Mouse (Mus musculus) kidney, postnatal 36 days (tissue): ENCODE data around the gene Fxyd3.

ENCODE experiments used
- DNase-seq, 2 experiments: peaks; one replicate each; pipeline ENCODE4 v3.0.0; 2021 to 2022; ENCODE audit warnings: mixed read lengths in 2 of 2

The Fxyd3 gene

DNA sequence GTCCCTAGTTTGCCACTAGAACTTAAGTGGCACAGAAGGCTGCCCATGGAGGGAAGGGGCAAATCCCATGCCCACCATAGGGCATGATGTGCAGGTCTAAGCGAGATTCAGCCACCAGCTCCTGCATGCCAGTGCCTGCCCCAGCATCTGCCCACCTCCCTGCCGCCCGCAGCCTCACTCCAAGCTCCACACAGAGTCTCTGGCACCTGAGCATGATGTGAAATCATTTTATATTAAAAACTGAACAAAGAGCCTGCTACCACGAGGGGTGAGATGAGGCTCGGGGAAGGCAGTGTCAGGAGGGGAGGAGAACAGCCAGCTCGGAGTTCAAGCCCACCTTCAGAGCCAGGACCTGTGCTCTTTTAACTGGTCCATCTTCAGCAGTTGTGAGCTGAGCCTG, 6.2 kb downstream of the Fxyd3 start:
- no peak for DNase-seq

DNA sequence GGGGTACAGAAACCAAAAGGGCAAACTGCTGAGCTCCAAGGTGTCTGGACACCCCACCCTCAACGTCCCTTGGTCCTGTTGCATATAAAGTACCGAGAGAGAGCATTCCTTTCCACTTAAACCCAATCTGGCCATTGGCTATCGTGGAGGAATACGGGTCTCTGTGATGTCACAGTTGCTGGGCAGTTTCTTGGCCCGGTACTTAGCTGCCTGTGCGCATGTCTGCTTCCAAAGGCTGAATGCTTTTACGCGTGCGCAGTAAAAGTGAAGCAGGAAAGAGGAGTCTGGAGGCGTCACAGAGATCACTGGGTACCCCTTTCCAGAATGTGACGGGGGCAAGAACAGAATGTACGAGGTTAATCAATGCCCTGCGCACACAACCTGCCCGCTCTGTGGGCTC, 7.0 kb downstream of the Fxyd3 start:
- DNase-seq = peak in 1 of 2 experiments; percentile 30

DNA sequence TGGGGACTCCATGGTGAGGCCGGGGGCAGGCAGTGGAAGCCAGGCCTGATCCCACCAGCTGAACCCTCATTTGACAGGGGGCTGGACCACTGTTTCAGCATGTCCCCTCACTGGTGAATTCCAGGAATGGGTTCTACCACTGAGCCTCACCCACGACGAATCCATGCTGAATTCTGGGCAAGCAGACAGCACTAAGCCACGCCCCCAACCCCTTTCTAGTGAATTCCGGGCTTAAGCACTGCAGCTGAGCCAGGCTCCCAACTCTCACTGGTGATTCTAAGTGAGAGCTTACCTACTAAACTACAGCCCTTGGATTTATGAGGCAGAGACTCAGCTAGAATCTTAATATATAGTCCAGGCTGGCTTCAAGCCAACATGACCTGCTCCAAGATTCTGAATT, 8.7 kb downstream of the Fxyd3 start:
- DNase-seq = peak in 1 of 2 experiments; percentile 41

DNA sequence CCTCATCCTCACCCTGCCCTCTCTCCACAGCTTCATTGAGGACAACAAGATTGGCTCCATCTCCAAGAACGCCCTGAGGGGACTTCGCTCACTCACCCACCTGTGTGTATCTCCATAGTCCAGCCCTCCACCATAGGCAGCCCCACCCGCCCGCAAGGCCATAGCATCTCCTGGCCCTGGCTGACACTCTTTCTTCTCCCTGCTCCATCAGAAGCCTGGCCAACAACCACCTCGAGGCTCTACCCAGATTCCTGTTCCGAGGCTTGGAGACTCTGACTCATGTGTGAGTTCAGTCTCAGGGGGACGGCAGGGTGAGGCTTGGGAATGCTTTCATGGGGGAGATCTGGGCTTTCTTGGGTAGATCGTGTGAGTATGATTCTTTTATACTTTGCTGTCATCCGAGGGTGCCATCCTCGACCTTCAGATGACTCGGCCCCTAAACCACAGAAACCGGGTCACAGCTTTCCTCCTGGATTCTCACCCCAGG, 13.4 kb downstream of the Fxyd3 start:
- no peak for DNase-seq

DNA sequence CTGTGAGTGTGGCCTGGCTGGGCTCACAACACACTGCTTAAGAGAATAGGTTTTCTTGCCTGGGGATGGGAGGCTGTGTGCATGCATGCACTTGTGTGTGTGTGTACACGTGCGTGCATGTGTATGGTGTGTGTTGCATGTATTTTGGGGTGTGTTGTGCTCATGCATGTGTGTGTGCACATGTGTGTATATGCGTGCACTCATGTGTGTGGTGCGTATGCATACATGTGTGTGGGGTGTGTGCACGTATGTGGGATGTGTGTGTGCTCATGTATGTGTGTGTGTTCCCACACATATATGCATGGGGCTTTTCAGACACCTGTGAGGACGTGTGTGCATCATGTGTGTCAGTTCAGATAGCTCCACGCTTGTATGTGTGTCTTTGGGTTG, 15.9 kb downstream of the Fxyd3 start:
- DNase-seq = no peak

DNA sequence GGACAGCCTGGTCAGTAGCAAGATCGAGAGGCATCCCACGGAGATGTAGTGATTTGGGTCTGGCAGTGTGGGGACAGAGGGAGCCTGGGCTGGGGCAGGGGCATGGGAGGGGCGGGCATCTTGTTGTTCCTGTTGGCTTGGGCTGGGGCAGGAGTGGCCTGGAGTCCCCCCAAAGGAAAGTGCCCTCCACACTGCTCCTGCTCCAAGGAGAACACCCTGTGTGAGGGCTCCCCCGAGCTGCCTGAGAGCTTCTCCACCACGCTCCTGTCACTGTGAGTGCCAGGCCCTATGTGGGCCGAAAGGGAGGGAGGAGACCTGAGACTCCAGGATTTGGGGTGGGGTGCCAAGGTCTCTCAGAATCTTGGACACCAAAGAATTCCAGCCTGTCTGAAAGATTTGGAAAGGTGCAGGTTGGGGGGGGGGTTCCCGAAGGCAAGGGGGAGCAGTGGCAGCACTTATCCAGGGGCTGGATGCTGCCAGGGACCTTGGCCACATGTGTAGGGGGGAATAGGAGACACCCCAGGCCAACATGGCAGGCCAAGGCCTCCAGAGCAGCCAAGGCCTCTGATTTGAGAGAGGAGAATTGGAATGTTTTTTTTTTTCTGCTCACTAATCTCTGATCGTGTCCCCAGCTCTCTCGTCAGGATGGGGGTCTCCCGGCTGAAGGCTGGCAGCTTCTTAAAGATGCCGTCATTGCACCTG, 16.4 kb downstream of the Fxyd3 start:
- no peak for DNase-seq

DNA sequence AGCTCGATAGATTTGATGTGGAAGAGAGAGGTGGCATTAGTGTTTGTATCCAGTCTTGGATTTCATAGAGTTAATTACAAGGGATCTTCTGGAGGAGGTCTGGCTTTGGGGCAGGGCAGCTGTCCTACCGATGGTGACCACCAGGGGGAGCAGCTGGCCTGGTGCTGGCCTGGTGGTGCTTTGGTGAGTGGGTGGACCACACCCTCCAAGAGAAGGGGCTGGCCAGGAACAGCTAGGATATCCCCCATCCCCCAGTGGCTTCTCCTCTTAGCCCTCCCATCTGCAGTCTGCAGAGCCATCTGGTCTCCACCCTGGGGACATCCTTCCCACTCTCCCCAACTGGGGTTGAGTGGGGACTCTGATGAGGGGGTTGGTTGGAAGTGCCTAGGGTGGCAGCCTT, 17.4 kb downstream of the Fxyd3 start, which contains the start of gene Lgi4:
TSS of gene Lgi4 (plus strand) at position 235 of the 400 bp plus-strand sequence.
- peak; percentile 72 to 90 for DNase-seq

DNA sequence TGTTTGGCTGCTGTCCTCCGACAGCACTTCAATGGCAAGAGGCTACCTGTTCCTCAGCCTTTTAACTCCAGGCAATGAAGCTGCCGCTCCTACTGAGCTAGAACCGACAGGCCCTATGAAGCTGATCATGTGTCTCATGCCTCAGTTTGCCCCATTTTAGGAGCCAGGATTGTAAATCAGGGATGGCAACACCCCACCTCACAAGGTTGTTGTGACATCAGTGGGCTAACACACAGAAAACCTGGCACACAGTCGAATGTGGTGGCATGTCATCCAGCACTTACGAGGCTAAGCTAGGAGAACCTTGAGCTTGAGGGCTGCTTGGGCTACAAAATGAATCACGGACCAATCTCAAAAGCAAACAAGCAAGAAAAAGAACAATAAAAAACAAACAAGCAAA, 18.3 kb downstream of the Fxyd3 start:
- DNase-seq = no peak

DNA sequence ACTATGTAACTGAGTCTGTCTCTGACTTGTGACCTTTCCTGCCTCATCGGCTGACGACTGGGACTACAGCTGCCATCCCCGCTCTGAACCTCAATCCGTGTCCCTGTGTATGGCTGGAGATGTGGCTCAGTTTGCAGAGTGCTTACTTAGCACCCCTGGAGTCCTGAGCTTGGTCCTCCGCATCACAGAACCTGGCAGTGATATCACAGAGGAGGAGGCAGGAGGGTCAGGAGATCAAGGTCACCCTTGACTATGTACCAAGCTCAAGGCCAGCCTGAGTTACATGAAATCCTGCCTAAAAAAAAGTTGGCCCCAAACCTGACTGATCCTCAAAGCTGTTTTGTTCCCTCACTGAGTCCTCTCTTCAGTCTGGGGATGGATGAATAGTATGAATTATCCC, 18.8 kb downstream of the Fxyd3 start:
- no peak for DNase-seq

DNA sequence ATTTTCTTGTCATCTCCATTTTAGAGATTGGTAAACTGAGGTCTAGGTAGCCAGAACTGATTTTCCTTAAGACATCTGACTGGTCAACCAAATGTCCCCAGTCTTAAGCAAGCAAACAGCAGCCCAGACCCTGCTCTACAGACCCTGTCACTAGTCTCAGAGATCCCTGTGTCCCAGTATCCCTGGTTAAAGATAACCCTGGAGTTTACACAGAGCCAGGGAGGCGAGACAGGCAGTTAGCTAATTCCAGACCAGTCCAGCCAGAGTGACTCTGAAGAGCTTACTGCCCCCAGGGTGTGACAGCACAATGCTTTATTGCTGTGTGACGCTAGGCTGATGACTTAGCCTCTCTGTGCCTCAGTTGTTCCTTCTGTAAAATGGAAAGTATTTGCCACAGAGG, 19.4 kb downstream of the Fxyd3 start, which contains the start of gene Fxyd1:
TSS of gene Fxyd1 (minus strand) at position 129 of the 400 bp plus-strand sequence.
- DNase-seq = no peak

DNA sequence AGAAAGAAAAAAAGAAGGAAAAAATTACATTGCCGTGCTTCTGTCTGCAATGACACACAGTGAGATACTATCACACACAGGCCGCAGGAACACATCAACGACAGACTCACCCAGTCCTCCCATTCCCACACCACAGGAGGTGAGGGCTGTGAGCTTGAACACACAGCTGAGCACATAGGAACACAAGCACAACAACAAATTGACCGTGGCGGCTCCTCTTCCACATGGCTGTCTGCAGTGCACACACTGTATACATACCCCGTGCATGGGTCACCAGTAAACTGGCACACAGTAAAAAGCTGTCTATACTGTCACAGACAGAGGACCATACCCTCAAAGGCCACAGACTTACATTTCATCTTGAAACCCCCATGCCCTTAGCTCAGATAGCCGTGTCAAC, 20.1 kb downstream of the Fxyd3 start:
- DNase-seq = no peak

DNA sequence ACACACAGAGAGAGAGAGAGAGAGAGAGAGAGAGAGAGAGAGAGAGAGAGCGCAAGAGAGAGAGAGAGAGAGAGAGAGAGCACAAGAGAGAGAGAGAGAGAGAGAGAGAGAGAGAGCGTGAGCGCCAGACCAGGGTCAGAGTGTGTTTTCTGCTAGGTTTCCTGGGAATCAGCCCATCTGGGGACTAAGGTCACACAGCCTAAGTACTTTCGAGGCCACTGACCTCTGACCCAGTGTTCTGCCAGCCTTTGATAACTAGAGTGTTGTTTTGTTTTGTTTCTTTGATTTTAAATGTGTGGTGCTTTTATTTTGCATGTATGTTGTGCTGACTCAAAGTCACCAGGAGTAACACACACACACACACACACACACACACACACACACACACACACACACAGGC, 20.6 kb downstream of the Fxyd3 start:
- peak; percentile 61 to 73 for DNase-seq

DNA sequence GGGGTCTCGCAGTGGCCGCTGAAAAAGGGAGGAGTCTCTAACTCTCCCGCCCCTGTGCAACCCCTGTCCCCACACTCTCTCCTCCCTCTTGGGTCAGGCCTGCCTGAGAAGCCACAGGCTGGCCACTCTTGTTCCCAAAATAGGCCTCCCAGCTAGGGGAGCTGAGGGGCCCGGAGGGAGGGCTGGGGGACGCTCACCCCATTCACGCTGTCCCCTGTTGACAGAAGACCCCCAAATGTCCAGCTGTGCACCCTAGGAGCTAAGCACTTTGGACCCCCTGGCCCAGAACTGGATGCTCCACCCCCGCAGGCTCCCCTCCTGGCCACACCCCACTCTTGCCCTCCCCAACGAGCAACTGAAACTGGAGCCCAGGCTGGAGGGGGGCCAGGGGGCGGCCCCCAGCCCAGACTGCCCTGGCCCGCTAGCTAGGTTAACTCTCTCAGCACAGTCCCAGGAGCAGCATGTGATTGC, 21.1 kb downstream of the Fxyd3 start:
- DNase-seq = peak; percentile 74 to 77

DNA sequence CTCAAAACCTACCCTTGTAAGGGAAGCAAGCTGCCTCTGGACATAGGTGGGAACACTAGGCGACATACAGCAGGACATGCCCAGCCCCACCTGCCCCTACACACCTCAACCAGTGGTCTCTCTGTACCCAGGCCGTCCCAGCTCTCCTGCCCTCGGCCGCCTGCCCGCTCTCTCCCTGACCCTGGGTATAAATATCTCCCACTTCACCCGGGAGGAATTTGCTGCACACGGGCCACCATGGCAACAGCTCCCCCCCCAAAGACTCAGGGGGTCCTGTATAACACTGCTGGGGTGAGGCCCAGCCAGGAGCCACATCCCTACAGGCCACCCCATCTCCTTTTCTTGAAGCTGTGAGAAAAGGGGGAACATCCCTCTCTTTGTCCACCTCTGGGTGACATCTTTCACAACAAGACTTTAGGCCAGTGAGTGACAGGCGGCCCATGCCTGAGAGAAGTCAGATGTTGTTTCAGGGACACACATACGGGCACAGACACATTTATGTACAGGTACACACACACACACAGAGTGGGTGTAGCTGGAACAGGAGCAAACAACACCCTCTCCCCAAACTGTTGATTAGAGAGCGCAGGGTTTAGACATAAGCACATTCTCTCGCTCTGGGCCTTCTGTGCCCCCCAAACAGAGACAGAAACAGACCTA, 21.7 kb downstream of the Fxyd3 start:
- DNase-seq = peak in 1 of 2 experiments; percentile 14

DNA sequence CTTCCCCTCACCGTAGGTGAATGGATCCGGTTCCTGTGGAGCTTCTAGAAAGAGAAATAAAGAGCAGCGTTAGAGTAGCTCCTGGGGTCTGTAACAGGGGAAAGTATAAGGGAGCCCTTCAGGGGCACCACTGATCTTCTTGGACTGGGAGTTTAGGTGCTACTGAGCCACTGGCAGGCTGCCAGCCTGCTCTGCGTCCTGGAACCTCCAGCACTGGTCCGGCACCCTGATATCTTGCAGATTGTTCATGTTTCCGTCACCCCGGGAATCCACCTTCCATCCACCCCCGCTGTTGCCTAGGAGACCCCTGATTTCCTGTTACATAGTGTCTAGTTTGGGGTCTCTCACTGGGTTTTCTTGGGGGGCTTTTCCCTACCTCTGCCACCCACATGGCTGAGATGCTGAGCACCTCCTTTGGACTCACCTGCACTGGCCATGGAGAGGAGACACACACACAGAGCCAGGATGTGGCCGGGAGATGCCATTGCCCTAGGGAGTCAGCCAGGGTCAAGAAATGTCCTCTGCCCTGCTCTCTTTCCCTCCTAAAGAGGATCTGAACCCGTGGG, 22.5 kb downstream of the Fxyd3 start:
- peak in 1 of 2 experiments; percentile 38 for DNase-seq

DNA sequence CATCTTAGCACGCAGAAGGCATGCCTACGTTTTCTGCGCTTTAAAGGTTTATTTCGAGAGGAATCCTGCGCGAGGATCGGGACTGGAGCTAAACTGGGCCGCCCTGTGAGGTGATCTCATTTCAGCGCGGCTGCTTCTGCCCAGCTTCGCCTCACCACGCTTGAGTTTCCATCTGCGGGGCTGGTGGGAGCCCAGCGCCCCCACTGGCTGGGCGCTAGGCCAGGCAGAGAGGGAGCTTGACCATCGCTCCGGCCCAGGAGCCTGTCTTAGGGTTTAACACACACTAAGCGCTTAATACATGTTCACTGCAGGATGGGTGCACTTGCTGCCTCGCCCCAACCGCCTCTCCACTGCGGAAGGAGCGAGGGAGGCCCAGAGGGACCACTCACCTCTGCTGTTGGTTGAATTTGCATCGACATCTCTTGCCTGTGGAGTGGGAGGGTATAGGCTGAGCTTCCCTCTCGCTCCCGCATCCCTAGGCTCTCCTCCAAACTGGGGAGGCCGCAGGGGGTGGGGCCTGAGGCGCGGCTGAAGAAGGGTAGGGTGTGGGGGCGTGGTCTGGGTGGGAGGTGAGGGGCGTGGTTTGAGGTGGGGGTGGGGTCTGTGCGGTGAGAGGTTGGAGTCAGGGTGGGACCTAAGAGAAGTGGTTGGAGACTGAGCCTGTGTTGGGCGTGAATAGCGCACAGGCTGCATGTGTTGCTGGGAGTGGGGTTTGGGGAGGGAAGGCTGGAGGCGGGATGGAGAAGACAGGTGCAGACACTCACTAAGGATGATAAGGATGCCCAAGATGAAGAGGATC, 23.7 kb downstream of the Fxyd3 start:
- peak in 1 of 2 experiments; percentile 42 for DNase-seq

DNA sequence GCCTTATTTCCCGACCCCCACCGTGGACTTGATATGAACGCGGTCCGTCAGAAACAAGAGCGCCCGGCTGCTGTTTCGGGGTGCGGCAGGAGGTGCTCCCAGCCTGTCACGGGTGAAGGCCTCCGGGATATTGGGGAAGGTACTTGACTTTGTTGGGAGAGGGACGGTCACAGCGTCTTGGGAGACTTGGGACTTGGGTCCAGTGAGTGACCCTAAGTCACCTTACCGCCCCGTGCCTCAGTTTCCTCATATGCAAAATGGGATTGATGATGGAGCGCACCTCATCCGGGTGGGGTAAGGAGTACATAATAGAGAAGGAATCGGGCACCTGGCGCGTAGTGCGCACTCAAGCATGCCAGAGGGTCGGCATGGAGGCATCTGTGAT, 24.3 kb downstream of the Fxyd3 start:
- DNase-seq = no peak

DNA sequence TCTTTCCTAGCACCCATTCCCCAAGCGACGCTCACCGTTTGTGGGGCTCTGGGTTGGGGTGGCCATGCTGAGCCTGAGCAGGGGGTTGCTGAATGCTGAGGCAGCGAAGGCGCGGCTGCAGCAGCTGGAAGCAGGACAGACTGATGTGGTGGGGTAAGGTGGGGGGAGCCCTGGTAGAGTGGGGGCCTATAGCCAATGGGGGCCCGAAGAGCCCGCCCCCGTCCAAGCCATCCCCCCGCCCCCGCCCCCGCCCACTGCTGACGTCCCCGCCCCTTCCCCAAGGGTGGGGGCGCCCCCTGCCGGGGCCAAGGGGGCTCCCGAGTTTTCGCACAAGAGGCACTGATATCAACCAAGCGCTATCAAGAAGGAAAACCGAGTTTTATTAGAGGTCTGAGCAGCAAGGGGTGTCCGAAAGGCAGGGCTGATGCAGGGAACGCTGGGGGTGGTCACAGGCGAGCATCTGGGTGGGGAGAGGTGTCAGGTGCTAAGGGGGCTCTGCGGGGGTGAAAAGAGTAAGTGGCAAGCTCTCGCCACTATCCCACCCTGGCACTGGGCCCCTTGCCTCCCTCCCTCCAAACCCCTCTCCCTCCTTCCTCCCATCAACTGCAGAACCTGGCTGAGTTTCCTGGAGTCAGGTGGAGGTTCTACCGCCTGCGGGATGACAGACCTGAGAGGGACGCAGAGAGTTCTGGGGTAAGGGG, 25.0 kb downstream of the Fxyd3 start, which contains the start of gene Fxyd7:
TSS of gene Fxyd7 (minus strand) at position 147 of the 701 bp plus-strand sequence.
- DNase-seq = no peak

DNA sequence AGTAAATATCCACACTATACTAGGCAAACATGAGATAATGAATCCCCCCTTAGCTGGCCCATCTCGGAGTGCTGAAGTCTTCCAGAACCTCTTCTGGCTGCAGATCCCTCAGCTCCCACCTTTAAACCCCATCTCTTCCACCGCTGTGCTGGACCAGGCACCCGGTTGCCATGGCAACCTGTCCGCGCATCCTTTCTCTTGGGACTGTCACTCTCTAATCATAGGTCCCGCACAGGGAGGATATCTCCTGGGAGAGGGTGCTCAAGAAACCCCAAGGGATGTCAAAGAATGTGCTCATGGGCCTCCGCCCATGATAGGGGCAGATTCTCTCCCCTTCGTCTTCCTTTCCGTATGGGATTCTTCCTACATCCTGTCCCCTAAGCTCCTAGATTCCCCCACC, 25.6 kb downstream of the Fxyd3 start:
- no peak for DNase-seq

DNA sequence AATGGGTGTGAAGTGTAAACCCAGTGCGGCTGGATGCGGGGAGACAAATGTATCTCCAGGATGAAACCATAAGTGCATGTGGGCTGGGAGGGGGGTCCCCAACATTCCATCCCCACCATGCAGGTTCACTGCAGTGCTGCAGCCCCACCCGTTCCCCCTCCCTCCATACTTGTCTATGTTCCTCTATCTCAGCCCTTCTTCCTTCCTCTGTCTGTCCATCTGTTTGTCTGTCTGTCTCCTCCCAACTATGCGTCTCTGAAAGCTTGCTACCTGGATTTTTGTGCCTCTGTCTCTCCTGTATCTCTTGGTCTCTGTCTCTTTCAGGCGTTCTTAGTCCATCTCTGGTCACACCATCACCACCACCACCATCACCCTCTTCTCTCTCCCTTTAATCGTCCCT, 26.0 kb downstream of the Fxyd3 start:
- DNase-seq = no peak

DNA sequence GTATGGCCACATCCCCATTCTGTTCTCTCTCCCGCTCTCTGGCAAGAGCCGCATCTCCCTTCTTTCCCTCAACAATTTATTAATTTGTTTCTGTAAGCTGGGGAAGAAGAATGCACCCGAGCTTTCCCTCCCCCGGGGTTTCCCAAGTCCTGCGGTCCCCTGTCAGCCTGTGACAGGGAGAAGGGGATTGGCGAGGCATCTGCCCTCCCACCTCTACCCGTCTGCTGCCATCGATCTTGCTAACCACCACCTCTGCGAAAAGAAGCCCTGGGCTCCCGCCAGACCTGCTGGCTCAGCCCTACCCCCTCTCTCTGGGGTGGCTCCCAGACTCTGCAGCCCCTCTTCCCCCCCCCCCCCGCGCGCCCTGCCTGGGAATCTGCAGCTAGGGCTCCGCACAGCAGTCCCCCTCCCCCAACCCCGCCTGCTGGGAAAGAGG, 26.6 kb downstream of the Fxyd3 start:
- no peak for DNase-seq
